Mouse (Mus musculus) intestine, postnatal 0 days (tissue): ENCODE measurements around the gene Osbpl7. TPM values are rescaled to one million over a fixed set of nuclear protein-coding genes. Genes with fewer than 3 reads are reported as not detected.

Source experiments
- ATAC-seq: fragments of 200-750 bp; cut with Nextera tagmentation; 2 replicates; pipeline ENCODE4 v1.8.0; 2017; ENCODE audit warnings: mild to moderate bottlenecking, moderate TSS enrichment, moderate library complexity
- H3K27ac ChIP-seq: fragments of 300-500 bp; sonication (generic); 2 replicates; pipeline ENCODE4 v1.5.1; 2014; ENCODE audit warnings: mild to moderate bottlenecking, low read depth, low read length, moderate library complexity
- H3K27me3 ChIP-seq: fragments of 300-500 bp; sonication (generic); replicated peaks from 2 replicates; pipeline ENCODE4 v1.6.1; 2014; ENCODE audit warnings: low read length, mixed read lengths; ENCODE audit not compliant: control insufficient read depth, insufficient read depth
- H3K36me3 ChIP-seq: fragments of 300-500 bp; sonication (generic); 2 replicates; pipeline ENCODE4 v1.6.1; 2014; ENCODE audit warnings: mild to moderate bottlenecking, moderate library complexity; ENCODE audit not compliant: control insufficient read depth, insufficient read depth
- H3K4me1 ChIP-seq: fragments of 300-500 bp; sonication (generic); replicated peaks from 2 replicates; pipeline ENCODE4 v1.6.1; 2014; ENCODE audit warnings: antibody characterized with exemption, low read length, mixed read lengths; ENCODE audit not compliant: control insufficient read depth, insufficient read depth
- H3K4me2 ChIP-seq: fragments of 300-500 bp; sonication (generic); replicated peaks from 2 replicates; pipeline ENCODE4 v1.6.1; 2014; ENCODE audit warnings: low read depth, mild to moderate bottlenecking, moderate library complexity
- H3K4me3 ChIP-seq: fragments of 300-500 bp; sonication (generic); 2 replicates; pipeline ENCODE4 v1.5.1; 2014; ENCODE audit warnings: low read depth, low read length
- H3K9ac ChIP-seq: fragments of 300-500 bp; sonication (generic); 2 replicates; pipeline ENCODE4 v1.6.1; 2014; ENCODE audit warnings: mild to moderate bottlenecking, low read depth, low read length
- H3K9me3 ChIP-seq: fragments of 300-500 bp; sonication (generic); 2 replicates; pipeline ENCODE4 v1.6.1; 2016; ENCODE audit warnings: mixed run types; ENCODE audit not compliant: control insufficient read depth
- CTCF ChIP-seq: sonication (generic); IDR thresholded peaks from 2 replicates; pipeline ENCODE4 v1.5.1; 2016; ENCODE audit warnings: low read depth, mild to moderate bottlenecking, control low read depth, antibody characterized with exemption, moderate library complexity
- WGBS: fragments of 180-500 bp; shearing (Covaris S2); extraction: QIAGEN DNeasy Blood & Tissue Kit; methylation state at CpG from one replicate; pipeline ENCODE4 v1.1.7; 2014; 5-methylcytosine and 5-hydroxymethylcytosine counted together
- polyA plus RNA-seq: library from polyadenylated mRNA; unstranded; fragments of >200 nt; fragmentation: Nextera tagmentation; extraction: Ambion mirVana; gene quantifications from 2 replicates; pipeline ENCODE4 v1.2.1, GENCODE M21; 2015

Osbpl7 gene
- polyA plus RNA-seq, 1 experiment from 2014 or later = 10.6 TPM

GRCm38 (mm10) chr11:97045861-97046260 is 4.6 kb upstream of the Osbpl7 start:
- no peaks in the 10 kb centered on the region for H3K9me3 ChIP-seq
- H3K4me1 ChIP-seq = 0 out of 2 replicates have a peak, but pooled peaks cover 3% of the 10 kb centered on the region
- 85% methylated on average over 7 of the region's 7 CpGs for WGBS
- H3K27ac ChIP-seq = no peak overlapping the region
- H3K4me3 ChIP-seq = no peak overlapping the region
- peak; percentile 54 for TF ChIP-seq CTCF
- H3K27me3 ChIP-seq = no peaks in the 10 kb centered on the region
- no peak overlapping the region for H3K9ac ChIP-seq
- H3K36me3 ChIP-seq = peaks cover 19% of the 10 kb centered on the region; the same call in 1 of the 2 replicates
- ATAC-seq = no peak
- H3K4me2 ChIP-seq = no peak overlapping the region

- Histone ChIP-seq H3K4me3 (no peak overlapping the region), H3K9ac (no peak overlapping the region), H3K9me3 (no peaks in the 10 kb centered on the region), H3K4me1 (peaks cover 5% of the 10 kb centered on the region; the same call in 1 of the 2 replicates), H3K4me2 (no peak overlapping the region), H3K36me3 (peaks cover 19% of the 10 kb centered on the region; the same call in 1 of the 2 replicates), H3K27me3 (no peaks in the 10 kb centered on the region), H3K27ac (no peak overlapping the region)
- ATAC-seq = no peak
- TF ChIP-seq CTCF = no peak
- WGBS = 74% methylated on average over 8 of the region's 8 CpGs
Observed at GRCm38 (mm10) chr11:97048090-97048650, 2.3 kb upstream of the Osbpl7 start.

GRCm38 (mm10) chr11:97049492-97050085 is 839 bp upstream of the Osbpl7 start:
- 80% methylated on average over 6 of the region's 6 CpGs for WGBS
- TF ChIP-seq CTCF = no peak
- Histone ChIP-seq H3K9me3 (no peaks in the 10 kb centered on the region), H3K9ac (no peak overlapping the region), H3K36me3 (peaks cover 27% of the 10 kb centered on the region), H3K4me2 (no peak overlapping the region), H3K27me3 (no peaks in the 10 kb centered on the region), H3K4me3 (no peak overlapping the region), H3K27ac (no peak overlapping the region; the same call in 1 of the 2 replicates), H3K4me1 (peaks cover 5% of the 10 kb centered on the region; the same call in 1 of the 2 replicates)
- no peak for ATAC-seq

GRCm38 (mm10) chr11:97050944-97051586 is 637 bp downstream of the Osbpl7 start:
- Histone ChIP-seq H3K36me3 (peaks cover 36% of the 10 kb centered on the region), H3K27ac (peak overlapping the region; percentile 91), H3K4me3 (peak overlapping the region; percentile 77), H3K9ac (peak overlapping the region; percentile 78), H3K27me3 (no peaks in the 10 kb centered on the region), H3K9me3 (no peaks in the 10 kb centered on the region), H3K4me2 (peak overlapping the region; percentile 93), H3K4me1 (peaks cover 5% of the 10 kb centered on the region; the same call in 1 of the 2 replicates)
- no peak for ATAC-seq
- TF ChIP-seq CTCF = no peak
- 12% methylated on average over 13 of the region's 13 CpGs for WGBS

GRCm38 (mm10) chr11:97052219-97052646 is 1.8 kb downstream of the Osbpl7 start:
- Histone ChIP-seq H3K36me3 (peaks cover 47% of the 10 kb centered on the region), H3K9me3 (no peaks in the 10 kb centered on the region), H3K27ac (peak overlapping the region; percentile 91), H3K4me2 (peak overlapping the region; percentile 93), H3K9ac (0 out of 2 replicates have a peak overlapping the region, but pooled peaks have one; percentile 1), H3K27me3 (no peaks in the 10 kb centered on the region), H3K4me1 (peaks cover 5% of the 10 kb centered on the region; the same call in 1 of the 2 replicates), H3K4me3 (peak overlapping the region; percentile 77)
- ATAC-seq = peak; percentile 87
- 11% methylated on average over 11 of the region's 11 CpGs for WGBS
- TF ChIP-seq CTCF = no peak

- Histone ChIP-seq H3K9me3 (no peaks in the 10 kb centered on the region), H3K4me1 (0 out of 2 replicates have a peak, but pooled peaks cover 3% of the 10 kb centered on the region), H3K4me3 (no peak overlapping the region), H3K27ac (no peak overlapping the region; the same call in 1 of the 2 replicates), H3K36me3 (peaks cover 58% of the 10 kb centered on the region), H3K27me3 (no peaks in the 10 kb centered on the region), H3K4me2 (no peak overlapping the region), H3K9ac (0 out of 2 replicates have a peak overlapping the region, but pooled peaks have one; percentile 0)
- no peak for TF ChIP-seq CTCF
- ATAC-seq = 0 out of 2 replicates have a peak, but pooled peaks have one; percentile 16
- 56% methylated on average over 9 of the region's 9 CpGs for WGBS
Observed at GRCm38 (mm10) chr11:97063274-97063920, 13.0 kb downstream of the Osbpl7 start.
